Mouse (Mus musculus) MN1 (cell line): ENCODE data around the gene Tmem63b.
A peak's percentile ranks its signal among the peaks of the same experiment; 100 is the strongest.

Experiments used
- DNase-seq: peaks from one replicate; pipeline ENCODE4 v3.0.0-alpha.2; 2016; ENCODE audit warnings: low spot score

The Tmem63b gene

GRCm38 (mm10) chr17:45619386-45620256 lies 67.1 kb downstream of the Tmem63b start:
- peak; percentile 56 for DNase-seq

- no peak for DNase-seq
These were observed 67.7 kb downstream of the Tmem63b start for GRCm38 (mm10) chr17:45618941-45619385.

- DNase-seq: no peak
These were observed 69.0 kb downstream of the Tmem63b start for GRCm38 (mm10) chr17:45617655-45618054.

GRCm38 (mm10) chr17:45616679-45617078 lies 70.0 kb downstream of the Tmem63b start:
- DNase-seq: no peak

GRCm38 (mm10) chr17:45616046-45616650 lies 70.6 kb downstream of the Tmem63b start:
- DNase-seq: no peak

GRCm38 (mm10) chr17:45612921-45613320 lies 73.8 kb downstream of the Tmem63b start:
- no peak for DNase-seq

GRCm38 (mm10) chr17:45612008-45612407 lies 74.7 kb downstream of the Tmem63b start:
- DNase-seq: no peak
